Mouse (Mus musculus): ENCODE measurements around the gene Cnga3.

Cnga3 gene

DNA sequence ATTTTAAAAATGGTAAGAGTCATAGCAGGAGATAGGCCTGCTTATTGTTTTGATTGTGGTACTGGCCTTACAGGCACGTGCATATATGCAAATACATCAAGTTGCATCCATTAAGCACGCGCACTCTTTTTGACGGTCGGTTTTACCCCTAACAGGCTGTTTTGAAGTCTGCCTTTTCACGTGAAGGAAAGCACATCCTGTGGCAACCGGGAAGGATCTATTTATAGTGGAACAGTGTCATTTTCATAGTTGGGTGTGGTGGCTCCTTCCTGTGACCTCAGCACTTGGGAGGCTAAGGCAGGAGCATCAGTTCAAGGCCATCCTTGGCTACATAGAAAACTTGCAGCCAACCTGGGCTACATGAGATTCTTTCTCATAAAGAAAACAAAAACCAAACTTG lies 72.3 kb downstream of the Cnga3 start:
- no peak for DNase-seq (ENCODE audit: inconsistent ontology term)

DNA sequence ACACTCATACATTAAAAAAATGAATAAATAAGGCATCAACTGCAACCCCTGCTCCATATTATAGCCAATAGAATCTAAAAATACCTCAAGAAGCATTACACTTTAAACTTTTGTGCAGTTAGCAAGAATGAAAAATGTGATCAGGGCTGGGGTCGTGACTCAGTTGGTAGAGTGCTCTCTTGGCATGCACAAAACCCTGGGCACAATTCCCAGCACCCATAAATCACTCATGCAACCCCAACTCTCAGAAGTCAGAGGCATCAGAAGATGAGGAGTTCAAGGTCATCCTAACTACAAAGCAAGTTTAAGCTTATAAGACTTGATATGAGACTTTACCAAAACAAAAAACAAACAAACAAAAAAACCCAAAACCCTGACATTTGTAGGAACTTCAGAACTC lies 73.5 kb downstream of the Cnga3 start:
- DNase-seq (ENCODE audit: inconsistent ontology term) = no peak

DNA sequence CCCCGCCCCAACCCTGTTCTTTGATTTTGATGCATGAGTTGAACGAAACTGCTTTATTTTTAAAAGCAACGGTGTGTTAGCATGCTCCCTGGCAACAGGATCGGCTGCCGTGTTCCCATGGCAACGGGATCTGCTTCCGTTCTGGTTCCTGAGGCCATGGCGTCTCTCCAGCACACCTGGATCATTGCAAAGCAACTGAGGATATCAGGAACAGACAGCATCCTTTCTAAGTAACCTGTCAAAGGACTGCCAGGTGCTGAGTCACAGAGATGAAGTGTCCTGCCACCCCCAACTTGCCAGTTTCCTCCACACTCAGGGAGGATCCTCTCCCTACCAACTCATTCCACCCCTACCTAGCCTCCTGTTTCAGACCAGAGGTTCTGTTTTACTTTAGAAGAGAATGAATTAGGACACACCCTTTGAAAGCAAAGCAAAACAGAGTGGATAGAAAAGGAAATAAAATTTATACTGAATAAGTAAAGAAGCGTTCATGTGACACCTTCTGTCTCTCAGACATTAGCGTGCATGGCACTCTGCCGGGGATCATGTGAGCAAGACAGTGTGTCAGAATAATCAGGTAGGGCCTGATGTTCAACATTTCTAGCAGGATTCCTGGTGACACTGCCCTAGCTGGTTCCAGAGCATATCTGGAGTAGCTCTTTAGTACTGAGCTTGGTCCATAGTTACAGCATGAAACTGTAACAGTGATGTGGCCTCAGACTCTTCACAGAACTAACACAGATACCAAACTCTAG lies 74.1 kb downstream of the Cnga3 start:
- no peak for DNase-seq (ENCODE audit: inconsistent ontology term)

DNA sequence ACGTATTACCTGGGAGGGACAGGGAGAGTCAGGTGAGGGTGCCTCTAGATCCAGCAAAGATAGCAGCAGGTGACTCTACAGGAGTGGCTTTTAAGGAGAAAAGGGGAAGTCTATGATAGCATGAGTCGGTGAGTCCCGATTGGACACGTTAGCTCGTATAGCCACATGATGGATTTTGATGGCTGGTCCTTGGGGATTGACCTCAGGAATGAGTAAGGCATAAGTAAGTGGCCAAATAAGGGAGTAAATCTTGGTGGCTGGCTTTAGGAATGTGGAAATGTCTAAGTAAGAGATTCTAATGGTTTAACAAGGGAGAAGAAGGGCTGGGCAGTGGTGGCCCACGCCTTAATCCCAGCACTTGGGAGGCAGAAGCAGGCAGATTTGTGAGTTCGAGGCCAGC lies 74.7 kb downstream of the Cnga3 start:
- no peak for DNase-seq (ENCODE audit: inconsistent ontology term)

DNA sequence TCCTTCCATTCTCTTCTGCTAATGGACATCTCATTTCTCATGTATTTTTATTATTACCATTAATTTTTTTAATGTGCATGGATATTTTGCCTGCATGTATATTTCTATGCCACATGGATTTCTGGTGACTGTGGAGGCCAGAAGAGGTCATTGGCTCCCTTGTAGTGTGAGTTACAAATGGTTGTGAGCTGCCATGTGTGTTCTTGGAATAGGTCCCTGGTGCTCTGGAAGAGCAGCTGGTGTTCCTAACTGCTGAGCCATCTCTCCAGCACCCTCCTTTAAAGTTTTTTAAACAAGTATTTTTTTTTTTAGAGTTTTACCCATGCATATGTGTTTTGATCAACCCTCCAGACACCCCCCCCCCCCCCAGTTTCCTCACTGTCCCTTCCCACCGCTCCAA lies 82.2 kb downstream of the Cnga3 start:
- no peak for DNase-seq (ENCODE audit: inconsistent ontology term)

DNA sequence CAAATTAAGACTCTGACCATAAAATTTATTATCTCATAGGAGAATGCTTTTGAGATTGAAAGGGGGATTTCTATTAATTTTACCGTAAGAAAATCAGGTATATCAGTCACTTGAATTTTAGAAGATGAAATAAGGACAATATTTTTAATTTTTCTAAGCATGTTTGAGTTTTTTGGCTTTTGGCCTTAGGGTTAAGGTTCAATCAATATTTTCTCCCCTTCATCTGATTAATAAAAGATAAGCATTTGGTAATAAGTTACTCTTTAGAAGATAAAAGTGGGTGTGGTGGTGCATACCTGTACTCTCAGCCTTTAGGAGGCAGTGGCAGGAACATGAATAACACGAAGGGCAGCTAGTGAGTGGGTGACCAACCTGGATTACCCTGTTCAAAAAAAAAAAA lies 84.7 kb downstream of the Cnga3 start:
- no peak for DNase-seq (ENCODE audit: inconsistent ontology term)

DNA sequence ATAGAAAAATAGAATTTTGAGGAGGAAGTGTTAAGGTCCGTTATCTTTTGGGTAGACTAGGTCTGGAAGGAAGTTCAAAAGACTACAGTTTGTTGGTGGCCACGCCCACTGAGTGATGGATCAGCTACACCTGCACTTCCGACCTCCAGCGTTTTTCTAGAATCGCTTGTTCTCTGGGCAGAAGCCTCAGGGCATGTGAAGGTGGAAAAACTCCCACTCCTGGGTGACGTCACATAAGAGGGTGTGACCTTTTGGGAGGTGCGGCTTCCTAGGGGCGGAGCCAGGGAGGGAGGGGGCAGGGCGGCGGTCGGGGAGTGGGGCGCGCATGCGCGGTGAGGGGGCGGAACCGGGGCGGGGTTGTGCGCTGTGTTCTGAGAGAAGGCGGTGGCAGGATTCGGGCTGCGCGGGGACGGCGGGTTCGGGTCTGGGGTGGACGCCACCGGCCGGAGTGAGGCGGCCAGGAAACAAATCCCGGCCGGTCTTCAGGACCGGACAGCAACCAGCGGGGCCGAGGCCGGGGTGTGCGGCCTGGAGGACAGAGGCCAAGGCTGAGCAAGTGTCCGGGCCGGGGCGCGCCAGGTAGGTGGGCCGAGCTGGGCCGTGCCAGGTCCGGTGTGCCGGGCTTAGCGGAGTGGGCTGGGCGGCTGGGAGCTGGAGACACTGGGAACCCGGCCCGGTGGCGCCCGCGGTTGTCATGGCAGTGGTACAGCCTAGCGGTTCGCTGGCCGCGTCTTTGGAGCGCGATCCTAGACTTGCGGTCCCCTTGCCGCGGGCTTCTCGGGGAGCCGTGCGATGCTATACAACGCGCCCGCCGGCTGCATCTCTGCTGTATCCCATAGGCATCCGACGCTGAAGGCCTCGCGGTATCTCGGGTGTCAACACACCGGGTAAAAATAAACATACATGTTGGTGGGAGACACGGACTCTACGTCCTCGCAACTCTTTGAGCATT lies 85.6 kb downstream of the Cnga3 start, which contains the start of gene Inpp4a:
Inpp4a (plus strand) TSS at position 326 of the 952 bp plus-strand sequence.
- peak; percentile 96 for DNase-seq (ENCODE audit: inconsistent ontology term)

DNA sequence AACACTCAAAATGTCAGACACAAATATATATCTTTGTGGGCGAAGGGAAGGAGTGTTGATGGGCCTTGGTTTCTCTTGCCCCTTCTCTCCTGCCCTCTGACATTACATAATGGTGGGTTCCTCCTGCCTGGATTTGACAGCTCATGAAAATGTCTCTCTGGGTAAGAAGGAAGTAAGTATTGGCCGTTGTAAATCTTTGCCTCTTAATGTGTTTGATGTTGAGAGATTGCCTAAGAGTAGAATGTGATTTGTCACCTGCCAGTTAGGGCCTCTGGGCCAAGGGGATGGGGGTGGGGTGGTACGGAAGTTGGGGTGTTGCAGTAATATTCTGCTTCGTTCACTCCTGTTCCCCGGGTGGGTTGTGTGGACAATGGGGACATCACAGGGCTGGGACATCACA lies 86.4 kb downstream of the Cnga3 start:
- DNase-seq (ENCODE audit: inconsistent ontology term) = no peak

DNA sequence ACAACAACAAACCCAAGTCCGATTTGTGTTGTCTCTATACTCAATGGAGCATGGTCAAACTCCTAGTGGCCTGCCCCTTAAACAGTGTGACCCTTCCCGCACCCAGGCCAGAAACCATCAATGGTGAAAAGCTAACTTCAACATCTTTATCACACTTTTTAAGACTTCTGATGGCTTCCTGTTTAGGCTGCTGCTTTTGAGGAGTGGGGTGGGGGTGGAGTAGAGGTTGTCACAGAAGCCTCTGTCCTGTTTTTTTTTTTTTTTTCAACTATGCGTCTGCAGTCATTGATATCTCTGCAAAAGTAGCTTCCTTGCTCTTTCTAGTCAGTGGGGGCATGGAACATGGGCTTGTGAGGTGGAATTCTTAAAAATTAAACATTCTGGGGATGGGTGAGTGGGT lies 88.6 kb downstream of the Cnga3 start:
- DNase-seq (ENCODE audit: inconsistent ontology term) = no peak

DNA sequence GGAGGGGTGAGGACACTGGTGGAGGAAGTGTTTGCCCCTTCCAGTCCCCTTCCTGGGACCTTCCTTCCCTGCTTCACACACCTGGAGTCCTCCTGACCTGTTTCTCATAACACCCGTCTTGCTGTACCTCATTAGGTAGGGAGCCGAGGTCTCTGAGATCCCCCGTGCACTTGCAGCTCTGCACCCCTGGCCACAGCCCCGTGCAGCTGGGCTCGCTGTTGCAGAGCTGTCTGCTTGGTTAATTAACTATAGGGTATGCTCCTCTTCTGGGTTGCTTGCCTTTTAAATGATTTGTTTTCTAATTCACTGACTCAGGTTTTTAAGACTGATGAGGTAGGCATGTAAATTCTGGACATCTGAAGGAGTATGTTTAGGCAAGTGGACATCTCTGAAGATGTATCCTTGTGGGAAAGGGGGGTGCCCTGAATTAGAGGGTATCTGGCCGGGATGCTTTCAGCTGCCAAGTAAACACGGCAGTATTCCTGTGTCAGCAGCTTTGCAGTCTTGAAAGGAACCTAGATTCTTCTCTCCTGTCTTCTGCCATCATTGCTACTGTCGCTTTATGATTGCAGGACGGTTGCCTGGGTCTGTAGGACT lies 91.6 kb downstream of the Cnga3 start:
- no peak for DNase-seq (ENCODE audit: inconsistent ontology term)

DNA sequence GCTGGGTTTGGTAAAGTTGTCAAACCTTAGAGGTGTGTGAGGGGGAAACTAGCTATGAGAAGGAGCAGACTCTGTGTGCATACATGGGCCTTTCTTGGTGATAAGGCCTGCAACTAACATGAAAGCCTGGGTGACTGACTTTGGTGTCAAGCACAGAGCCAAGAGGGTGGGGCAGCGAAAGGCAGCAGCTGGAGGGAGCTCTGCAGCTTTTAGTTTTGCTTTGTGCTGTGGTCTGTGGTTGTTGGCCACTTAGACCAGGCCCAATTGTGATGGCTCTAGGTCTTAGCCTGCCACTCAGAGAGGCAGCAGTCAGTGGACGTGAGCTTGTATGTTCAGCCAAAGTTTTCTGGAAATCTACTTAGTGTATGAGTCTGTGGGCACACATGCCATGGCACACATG lies 93.4 kb downstream of the Cnga3 start:
- no peak for DNase-seq (ENCODE audit: inconsistent ontology term)

DNA sequence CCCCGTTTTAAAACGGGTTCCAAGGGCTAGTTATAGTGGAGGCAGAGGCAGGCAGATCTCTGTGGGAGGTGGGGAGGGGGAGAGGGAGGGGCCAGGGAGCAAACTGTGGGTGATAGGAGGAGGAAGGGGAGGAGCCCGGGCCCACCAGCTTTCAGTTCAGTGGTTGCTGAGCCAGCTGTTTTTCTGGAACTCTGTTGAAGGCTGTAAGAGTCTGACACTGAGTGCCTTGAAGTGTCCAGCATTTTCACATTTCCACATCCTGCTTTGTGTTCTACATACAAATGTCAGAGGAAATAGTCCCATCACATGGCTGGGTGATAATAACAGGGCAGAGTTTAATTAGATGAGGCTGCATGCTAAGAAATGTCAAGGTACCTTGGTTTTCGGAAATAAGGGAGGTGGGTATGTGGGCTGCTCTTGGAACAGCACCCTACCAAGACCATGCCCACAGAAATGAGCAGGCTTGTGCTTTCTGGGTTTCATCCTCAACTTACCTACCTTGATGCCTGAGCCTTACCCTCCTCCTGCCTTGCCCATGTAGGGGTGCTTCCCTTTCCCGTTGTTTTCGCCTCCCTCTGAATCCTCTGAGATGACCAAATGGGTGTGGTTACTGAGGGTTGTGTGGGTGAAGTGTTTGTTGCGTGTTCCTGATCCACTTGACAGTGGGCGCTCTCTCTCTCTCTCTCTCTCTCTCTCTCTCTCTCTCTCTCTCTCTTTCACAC lies 93.9 kb downstream of the Cnga3 start:
- no peak for DNase-seq (ENCODE audit: inconsistent ontology term)

DNA sequence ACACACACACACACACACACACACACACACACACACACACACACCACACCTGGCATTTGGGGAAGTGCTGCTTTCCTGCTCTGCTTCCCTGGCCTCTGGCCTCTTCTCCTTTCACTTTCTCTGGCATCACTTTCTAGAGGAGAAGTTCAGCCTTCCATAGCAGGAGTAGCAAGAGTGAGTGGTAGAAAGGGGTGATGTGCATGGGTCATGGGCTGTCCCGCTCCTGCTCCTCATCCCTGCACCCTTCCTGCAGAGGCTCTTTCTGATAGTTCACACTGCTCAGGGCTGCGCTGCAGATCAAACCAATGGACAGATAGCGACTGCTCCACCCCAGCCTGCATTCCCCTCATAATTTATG lies 94.5 kb downstream of the Cnga3 start:
- DNase-seq (ENCODE audit: inconsistent ontology term) = no peak

DNA sequence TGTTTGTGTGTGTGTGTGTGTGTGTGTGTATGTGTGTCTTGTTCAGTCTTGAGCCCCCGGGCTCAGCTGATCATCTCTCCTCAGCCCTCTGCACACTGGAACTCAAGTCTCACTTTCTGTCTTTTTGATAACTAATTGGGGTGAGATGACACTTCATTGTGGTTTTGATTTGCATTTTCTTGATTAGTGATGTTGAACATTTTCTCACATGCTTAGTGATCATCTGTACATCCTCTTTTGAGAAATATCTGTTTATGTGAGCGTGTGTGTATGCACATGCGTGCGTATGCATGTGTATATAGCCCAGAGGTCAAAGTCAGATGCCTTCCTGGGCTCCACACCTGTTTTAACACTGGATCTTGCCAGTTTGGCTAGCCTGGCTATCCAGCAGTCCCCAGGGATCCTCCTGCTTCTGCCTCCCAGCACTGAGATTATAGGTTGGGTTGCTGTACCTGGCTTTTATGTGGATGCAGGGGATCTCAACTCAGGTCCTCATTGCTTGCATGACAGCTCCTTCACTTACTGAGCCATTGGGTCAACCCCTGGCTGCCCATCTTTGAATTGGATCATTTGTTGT lies 95.8 kb downstream of the Cnga3 start:
- DNase-seq (ENCODE audit: inconsistent ontology term) = no peak

Measured in Muller cell, postnatal 12 days (primary cell).